Mouse (Mus musculus): ENCODE data around the gene Rad51b. TPM values are rescaled to one million over a fixed set of nuclear protein-coding genes. Genes with fewer than 3 reads are reported as not detected.

Rad51b gene
- polyA plus RNA-seq, 1 experiment from 2014 or later, result 4.4 TPM

DNA sequence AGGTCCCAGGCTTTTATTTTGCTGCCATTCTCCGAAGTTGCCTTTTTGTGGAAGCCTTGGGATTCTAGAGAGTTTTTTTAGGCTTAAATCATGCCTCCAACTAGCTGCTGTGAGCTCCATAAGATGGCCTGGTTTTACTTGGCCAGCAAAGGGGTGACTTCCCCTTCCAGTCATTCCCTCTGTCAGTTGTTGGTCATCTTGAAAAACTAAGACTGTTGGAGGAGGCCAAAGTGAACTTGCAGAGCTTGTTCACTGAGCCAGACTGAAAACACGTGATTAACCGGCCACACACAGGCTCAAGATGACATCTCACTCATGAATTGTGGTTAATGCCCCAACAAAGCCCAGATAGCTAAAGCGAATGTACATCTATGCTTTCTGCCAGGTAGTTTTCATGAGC lies 438.8 kb downstream of the Rad51b start:
- no peaks in the 10 kb centered on the region for H3K27me3 ChIP-seq (ENCODE audit: control insufficient read depth, insufficient read depth, low read depth, low read length)
- H3K4me1 ChIP-seq (ENCODE audit: control insufficient read depth, low read depth, low read length), result peaks cover 4% of the 10 kb centered on the region
- H3K27ac ChIP-seq (ENCODE audit: low read length), result no peak overlapping the region
- no peaks in the 10 kb centered on the region for H3K9me3 ChIP-seq (replicated peaks; ENCODE audit: control insufficient read depth, low read length)
- H3K36me3 ChIP-seq (ENCODE audit: control insufficient read depth, insufficient read depth), result no peaks in the 10 kb centered on the region
- H3K4me2 ChIP-seq (ENCODE audit: low read depth, low read length), result no peak overlapping the region
- no peak overlapping the region for H3K9ac ChIP-seq (ENCODE audit: low read depth, low read length)
- H3K4me3 ChIP-seq (ENCODE audit: low read depth, low read length), result no peak overlapping the region
- 55% methylated on average over 4 of the region's 4 CpGs for WGBS (ENCODE audit: insufficient replicate concordance)
- ATAC-seq (ENCODE audit: low read depth), result no peak

DNA sequence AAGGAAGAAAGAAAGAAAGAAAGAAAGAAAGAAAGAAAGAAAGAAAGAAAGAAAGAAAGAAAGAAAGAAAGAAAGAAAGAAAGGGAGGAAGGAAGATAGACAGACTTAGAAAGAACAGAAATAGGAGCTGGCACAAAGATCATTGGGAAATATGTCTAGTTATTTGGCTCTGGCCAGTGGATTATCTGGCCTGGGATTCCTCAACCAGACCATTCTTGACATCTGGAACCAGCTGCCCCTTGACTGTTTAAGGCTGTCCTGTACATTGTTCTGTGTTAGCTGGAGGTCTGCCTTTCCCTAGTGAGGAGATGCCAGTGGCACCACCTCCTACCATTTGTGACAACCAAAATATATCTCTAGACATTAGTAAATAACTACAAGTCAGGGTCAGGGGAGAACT lies 441.6 kb downstream of the Rad51b start:
- H3K4me2 ChIP-seq (ENCODE audit: low read depth, low read length), result no peak overlapping the region
- H3K27me3 ChIP-seq (ENCODE audit: control insufficient read depth, insufficient read depth, low read depth, low read length), result no peaks in the 10 kb centered on the region
- ATAC-seq (ENCODE audit: low read depth), result no peak
- no peaks in the 10 kb centered on the region for H3K9me3 ChIP-seq (replicated peaks; ENCODE audit: control insufficient read depth, low read length)
- no peak overlapping the region for H3K27ac ChIP-seq (ENCODE audit: low read length)
- H3K4me1 ChIP-seq (ENCODE audit: control insufficient read depth, low read depth, low read length), result no peaks in the 10 kb centered on the region
- H3K36me3 ChIP-seq (ENCODE audit: control insufficient read depth, insufficient read depth), result no peaks in the 10 kb centered on the region
- H3K4me3 ChIP-seq (ENCODE audit: low read depth, low read length), result no peak overlapping the region
- no peak overlapping the region for H3K9ac ChIP-seq (ENCODE audit: low read depth, low read length)

DNA sequence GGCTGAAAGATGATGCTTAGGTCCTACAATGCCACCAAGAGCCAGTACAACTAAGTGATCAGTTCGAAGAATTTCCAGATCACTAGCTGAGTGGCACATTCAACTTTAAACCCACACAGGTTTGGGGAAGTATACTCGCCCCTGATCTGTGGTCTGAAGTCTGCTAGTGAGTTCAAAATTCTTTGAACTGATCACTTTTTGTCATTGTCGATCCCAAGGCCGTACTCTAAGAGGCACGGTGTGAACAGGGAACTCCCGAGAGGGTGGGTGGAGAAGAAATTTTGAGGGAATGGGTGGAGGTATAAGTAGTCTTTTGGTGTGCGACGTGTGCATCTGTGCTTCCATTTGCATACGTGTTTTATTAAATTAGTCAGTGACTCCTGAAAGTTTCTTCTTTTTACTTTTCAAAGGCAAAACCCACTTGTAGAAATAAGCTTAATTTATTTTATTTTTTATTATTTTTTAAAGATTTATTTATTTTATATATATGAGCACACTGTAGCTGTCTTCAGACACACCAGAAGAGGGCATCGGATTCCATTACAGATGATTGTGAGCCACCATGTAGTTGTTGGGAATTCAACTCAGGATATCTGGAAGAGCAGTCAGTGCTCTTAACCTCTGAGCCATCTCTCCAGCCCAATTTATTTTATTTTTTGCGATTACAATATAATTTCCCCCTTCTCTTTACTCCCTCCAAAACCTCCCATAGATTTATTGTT lies 443.0 kb downstream of the Rad51b start:
- no peak overlapping the region for H3K4me3 ChIP-seq (ENCODE audit: low read depth, low read length)
- H3K4me2 ChIP-seq (ENCODE audit: low read depth, low read length), result no peak overlapping the region
- no peak overlapping the region for H3K27ac ChIP-seq (ENCODE audit: low read length)
- no peaks in the 10 kb centered on the region for H3K27me3 ChIP-seq (ENCODE audit: control insufficient read depth, insufficient read depth, low read depth, low read length)
- no peaks in the 10 kb centered on the region for H3K36me3 ChIP-seq (ENCODE audit: control insufficient read depth, insufficient read depth)
- H3K4me1 ChIP-seq (ENCODE audit: control insufficient read depth, low read depth, low read length), result no peaks in the 10 kb centered on the region
- H3K9ac ChIP-seq (ENCODE audit: low read depth, low read length), result no peak overlapping the region
- no peaks in the 10 kb centered on the region for H3K9me3 ChIP-seq (replicated peaks; ENCODE audit: control insufficient read depth, low read length)
- WGBS (ENCODE audit: insufficient replicate concordance), result 65% methylated on average over 11 of the region's 11 CpGs
- no peak for ATAC-seq (ENCODE audit: low read depth)

GRCm38 (mm10) chr12:79742211-79742610 lies 445.1 kb downstream of the Rad51b start:
- Histone ChIP-seq H3K4me2 (ENCODE audit: low read depth, low read length) (no peak overlapping the region), H3K9ac (ENCODE audit: low read depth, low read length) (no peak overlapping the region), H3K4me3 (ENCODE audit: low read depth, low read length) (no peak overlapping the region), H3K27me3 (ENCODE audit: control insufficient read depth, insufficient read depth, low read depth, low read length) (no peaks in the 10 kb centered on the region), H3K27ac (ENCODE audit: low read length) (no peak overlapping the region), H3K4me1 (ENCODE audit: control insufficient read depth, low read depth, low read length) (no peaks in the 10 kb centered on the region), H3K36me3 (ENCODE audit: control insufficient read depth, insufficient read depth) (no peaks in the 10 kb centered on the region), H3K9me3 (replicated peaks; ENCODE audit: control insufficient read depth, low read length) (no peaks in the 10 kb centered on the region)
- WGBS (ENCODE audit: insufficient replicate concordance), result 59% methylated on average over 7 of the region's 7 CpGs
- ATAC-seq (ENCODE audit: low read depth), result no peak

- Histone ChIP-seq H3K4me2 (ENCODE audit: low read depth, low read length) (no peak overlapping the region), H3K27me3 (ENCODE audit: control insufficient read depth, insufficient read depth, low read depth, low read length) (no peaks in the 10 kb centered on the region), H3K27ac (ENCODE audit: low read length) (no peak overlapping the region), H3K9ac (ENCODE audit: low read depth, low read length) (no peak overlapping the region), H3K9me3 (replicated peaks; ENCODE audit: control insufficient read depth, low read length) (no peaks in the 10 kb centered on the region), H3K36me3 (ENCODE audit: control insufficient read depth, insufficient read depth) (no peaks in the 10 kb centered on the region), H3K4me1 (ENCODE audit: control insufficient read depth, low read depth, low read length) (no peaks in the 10 kb centered on the region), H3K4me3 (ENCODE audit: low read depth, low read length) (no peak overlapping the region)
- no peak for ATAC-seq (ENCODE audit: low read depth)
- WGBS (ENCODE audit: insufficient replicate concordance), result 71% methylated on average over 6 of the region's 6 CpGs
Measured at GRCm38 (mm10) chr12:79744131-79744530, 447.0 kb downstream of the Rad51b start.

DNA sequence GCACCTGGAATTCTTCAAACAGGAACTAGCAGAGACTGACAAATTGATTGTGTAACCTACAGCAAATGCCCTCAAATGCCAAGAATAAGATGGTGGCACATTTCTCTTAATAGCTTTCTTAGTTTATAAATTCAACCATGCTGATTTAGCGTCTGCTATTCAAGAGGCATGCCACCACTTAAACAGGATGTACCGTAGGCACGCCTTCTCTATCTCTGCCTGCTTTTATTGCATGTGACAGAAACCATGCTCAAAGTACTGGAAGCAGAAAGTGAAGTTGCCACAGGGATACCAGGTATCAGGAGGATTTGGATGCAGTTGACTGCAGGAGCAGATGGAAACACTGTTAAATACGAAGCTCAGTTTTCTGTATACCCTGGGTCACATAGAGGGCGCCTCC lies 448.1 kb downstream of the Rad51b start:
- H3K4me3 ChIP-seq (ENCODE audit: low read depth, low read length), result no peak overlapping the region
- no peak overlapping the region for H3K27ac ChIP-seq (ENCODE audit: low read length)
- ATAC-seq (ENCODE audit: low read depth), result no peak
- no peak overlapping the region for H3K4me2 ChIP-seq (ENCODE audit: low read depth, low read length)
- H3K27me3 ChIP-seq (ENCODE audit: control insufficient read depth, insufficient read depth, low read depth, low read length), result no peaks in the 10 kb centered on the region
- 71% methylated on average over 5 of the region's 5 CpGs for WGBS (ENCODE audit: insufficient replicate concordance)
- no peaks in the 10 kb centered on the region for H3K36me3 ChIP-seq (ENCODE audit: control insufficient read depth, insufficient read depth)
- no peaks in the 10 kb centered on the region for H3K9me3 ChIP-seq (replicated peaks; ENCODE audit: control insufficient read depth, low read length)
- no peak overlapping the region for H3K9ac ChIP-seq (ENCODE audit: low read depth, low read length)
- H3K4me1 ChIP-seq (ENCODE audit: control insufficient read depth, low read depth, low read length), result no peaks in the 10 kb centered on the region

DNA sequence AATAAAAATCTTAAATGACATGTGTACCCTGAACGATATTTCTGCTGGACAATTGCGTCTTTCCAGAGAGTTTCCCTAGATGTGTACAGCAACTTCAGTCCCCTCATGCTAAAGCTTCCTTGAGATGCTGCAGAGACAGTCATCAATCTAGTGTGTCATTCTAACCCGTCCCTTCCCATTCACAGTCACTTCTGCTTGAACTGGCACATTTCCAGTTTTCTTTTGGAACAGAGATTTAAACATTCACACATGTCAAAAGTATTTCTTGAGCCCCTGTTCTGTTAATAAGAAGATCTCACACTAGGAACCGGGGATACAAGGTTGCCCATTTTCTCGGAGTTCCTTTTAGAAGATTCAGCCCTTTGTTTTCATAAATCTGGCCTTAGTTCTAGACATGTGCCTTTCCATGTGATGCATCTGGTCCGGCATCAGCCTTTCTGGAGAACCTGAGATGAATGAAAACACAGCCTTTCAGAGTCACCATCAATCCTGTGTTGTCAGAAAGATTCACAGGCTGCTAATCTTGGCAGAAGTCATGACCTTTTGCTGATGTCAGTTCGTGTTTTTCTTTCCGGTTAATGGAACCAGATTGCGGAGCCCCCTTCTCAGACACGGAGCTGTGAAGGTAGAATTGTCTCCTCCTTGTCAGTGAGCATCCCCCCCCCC lies 448.9 kb downstream of the Rad51b start:
- no peak overlapping the region for H3K9ac ChIP-seq (ENCODE audit: low read depth, low read length)
- H3K27me3 ChIP-seq (ENCODE audit: control insufficient read depth, insufficient read depth, low read depth, low read length), result no peaks in the 10 kb centered on the region
- 58% methylated on average over 10 of the region's 10 CpGs for WGBS (ENCODE audit: insufficient replicate concordance)
- no peak overlapping the region for H3K27ac ChIP-seq (ENCODE audit: low read length)
- H3K4me3 ChIP-seq (ENCODE audit: low read depth, low read length), result no peak overlapping the region
- H3K9me3 ChIP-seq (replicated peaks; ENCODE audit: control insufficient read depth, low read length), result no peaks in the 10 kb centered on the region
- ATAC-seq (ENCODE audit: low read depth), result no peak
- H3K36me3 ChIP-seq (ENCODE audit: control insufficient read depth, insufficient read depth), result no peaks in the 10 kb centered on the region
- H3K4me2 ChIP-seq (ENCODE audit: low read depth, low read length), result no peak overlapping the region
- no peaks in the 10 kb centered on the region; the same call in 1 of the 2 replicates for H3K4me1 ChIP-seq (ENCODE audit: control insufficient read depth, low read depth, low read length)

DNA sequence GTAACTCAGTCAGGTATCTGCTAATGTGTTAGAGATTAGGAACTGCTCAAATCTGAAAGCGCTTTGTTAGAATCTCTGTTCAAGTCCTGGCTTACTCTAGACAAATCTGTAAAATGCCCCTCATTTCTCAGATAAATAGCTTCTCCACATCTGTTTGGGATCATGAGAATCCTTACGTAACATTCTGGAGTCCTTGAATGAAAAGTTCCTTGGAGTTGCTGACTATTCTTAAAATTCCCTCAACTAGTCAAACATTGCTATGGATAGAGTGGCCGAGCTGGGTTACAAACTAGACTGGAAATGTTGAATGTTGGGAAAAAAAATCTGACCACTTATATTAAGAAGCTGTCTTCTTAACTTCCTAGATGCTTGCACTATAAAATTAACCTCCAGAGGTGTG lies 450.5 kb downstream of the Rad51b start:
- H3K36me3 ChIP-seq (ENCODE audit: control insufficient read depth, insufficient read depth), result no peaks in the 10 kb centered on the region
- no peak overlapping the region for H3K4me3 ChIP-seq (ENCODE audit: low read depth, low read length)
- no peak overlapping the region for H3K9ac ChIP-seq (ENCODE audit: low read depth, low read length)
- H3K27me3 ChIP-seq (ENCODE audit: control insufficient read depth, insufficient read depth, low read depth, low read length), result no peaks in the 10 kb centered on the region
- no peaks in the 10 kb centered on the region for H3K9me3 ChIP-seq (replicated peaks; ENCODE audit: control insufficient read depth, low read length)
- 71% methylated on average over 3 of the region's 3 CpGs for WGBS (ENCODE audit: insufficient replicate concordance)
- no peaks in the 10 kb centered on the region; the same call in 1 of the 2 replicates for H3K4me1 ChIP-seq (ENCODE audit: control insufficient read depth, low read depth, low read length)
- H3K4me2 ChIP-seq (ENCODE audit: low read depth, low read length), result no peak overlapping the region
- H3K27ac ChIP-seq (ENCODE audit: low read length), result no peak overlapping the region
- ATAC-seq (ENCODE audit: low read depth), result no peak

GRCm38 (mm10) chr12:79748862-79749261 lies 451.8 kb downstream of the Rad51b start:
- WGBS (ENCODE audit: insufficient replicate concordance), result 56% methylated on average over 4 of the region's 4 CpGs
- Histone ChIP-seq H3K27ac (ENCODE audit: low read length) (no peak overlapping the region), H3K9me3 (replicated peaks; ENCODE audit: control insufficient read depth, low read length) (no peaks in the 10 kb centered on the region)

More at GRCm38 (mm10) chr12:79748862-79749261, 451.8 kb downstream of the Rad51b start:
- Histone ChIP-seq H3K27me3 (ENCODE audit: control insufficient read depth, insufficient read depth, low read depth, low read length) (no peaks in the 10 kb centered on the region), H3K9ac (ENCODE audit: low read depth, low read length) (no peak overlapping the region), H3K36me3 (ENCODE audit: control insufficient read depth, insufficient read depth) (no peaks in the 10 kb centered on the region), H3K4me3 (ENCODE audit: low read depth, low read length) (no peak overlapping the region), H3K4me2 (ENCODE audit: low read depth, low read length) (no peak overlapping the region), H3K4me1 (ENCODE audit: control insufficient read depth, low read depth, low read length) (no peaks in the 10 kb centered on the region; the same call in 1 of the 2 replicates)
- no peak for ATAC-seq (ENCODE audit: low read depth)
